Mouse (Mus musculus) urinary bladder, postnatal 4 days (tissue): ENCODE data around the gene BC048562.

Source experiments
- DNase-seq, 2 experiments: peaks; one replicate each; pipeline ENCODE4 v3.0.0; 2021 to 2022; ENCODE audit warnings: low spot score in 2 of 2

The BC048562 gene

GRCm38 (mm10) chr9:108436182-108436581, at the start of gene BC048562:
BC048562 (plus strand) TSS chr9:108436482.
- DNase-seq: no peak

GRCm38 (mm10) chr9:108386816-108387215, 49.5 kb upstream of the BC048562 start:
- DNase-seq: no peak

- DNase-seq: no peak
Measured at GRCm38 (mm10) chr9:108388601-108389000, 47.7 kb upstream of the BC048562 start.

DNA sequence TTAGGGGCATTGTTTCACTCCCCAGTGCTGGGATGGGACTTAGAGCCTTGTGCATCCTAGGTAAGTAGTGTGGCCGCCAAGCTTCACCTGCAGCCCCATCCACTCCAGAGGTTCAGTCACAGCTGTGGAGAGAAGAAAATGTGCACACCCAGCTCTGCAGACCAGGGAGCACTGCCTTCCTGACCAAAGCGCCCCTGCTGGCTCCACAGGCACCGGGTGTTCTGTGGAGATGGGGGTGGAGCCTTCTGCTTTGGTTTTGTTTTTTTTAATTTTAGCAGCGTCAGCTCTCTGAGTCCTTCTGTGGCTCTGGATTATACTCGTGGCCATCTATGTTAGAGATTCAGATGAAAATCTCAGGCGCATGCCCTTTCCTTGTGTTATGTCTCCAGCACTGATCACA, 47.1 kb upstream of the BC048562 start:
- DNase-seq: no peak

DNA sequence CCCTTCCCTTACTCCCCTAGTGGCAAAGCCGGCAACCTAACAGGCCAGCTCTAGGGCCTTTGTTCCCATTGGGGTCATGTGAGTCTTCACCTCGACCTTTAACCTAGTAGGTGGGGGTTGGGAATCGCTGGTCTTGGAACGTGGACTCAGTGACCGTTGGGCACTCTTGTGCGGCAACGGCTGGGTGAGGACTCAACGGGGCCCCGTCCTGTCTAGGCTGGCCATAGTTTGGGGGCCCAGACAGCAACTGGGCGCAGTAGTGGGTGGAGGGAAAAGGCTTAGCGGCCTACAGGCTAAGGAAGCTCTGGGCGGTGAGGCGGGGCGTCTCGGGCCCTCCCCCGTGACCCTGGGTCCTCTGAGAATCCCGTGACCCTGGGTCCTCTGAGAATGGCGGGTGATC, 43.6 kb upstream of the BC048562 start, which contains the start of gene 1700102P08Rik:
TSS of gene 1700102P08Rik (plus strand) at position 130 of the 400 bp plus-strand sequence.
- no peak for DNase-seq

- DNase-seq: no peak
Measured at GRCm38 (mm10) chr9:108394191-108394590, 42.1 kb upstream of the BC048562 start.

DNA sequence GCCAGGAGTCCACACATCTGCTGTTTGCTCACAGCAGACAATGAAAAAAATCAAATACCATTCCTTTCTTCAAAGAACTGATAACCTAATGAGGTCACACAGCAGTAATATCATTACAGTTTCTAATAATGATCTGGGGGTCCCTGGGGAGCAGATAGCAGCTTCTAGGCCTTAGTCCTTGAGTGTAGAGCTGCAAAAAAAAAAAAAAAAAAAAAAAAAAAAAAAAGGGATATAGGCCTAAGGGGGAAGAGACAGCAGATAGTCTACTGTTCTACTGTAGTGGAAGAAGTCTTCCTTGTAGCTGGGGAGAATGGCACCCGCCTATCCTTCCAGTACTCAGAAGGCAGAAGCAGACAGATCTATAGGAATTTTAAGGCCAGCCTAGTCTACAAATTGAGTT, 40.9 kb upstream of the BC048562 start:
- DNase-seq: no peak

- no peak for DNase-seq
Measured at GRCm38 (mm10) chr9:108398324-108398723, 38.0 kb upstream of the BC048562 start.

- DNase-seq: no peak
Measured at GRCm38 (mm10) chr9:108401186-108401960, 34.9 kb upstream of the BC048562 start.

- DNase-seq: no peak
Measured at GRCm38 (mm10) chr9:108403081-108403480, 33.2 kb upstream of the BC048562 start.

DNA sequence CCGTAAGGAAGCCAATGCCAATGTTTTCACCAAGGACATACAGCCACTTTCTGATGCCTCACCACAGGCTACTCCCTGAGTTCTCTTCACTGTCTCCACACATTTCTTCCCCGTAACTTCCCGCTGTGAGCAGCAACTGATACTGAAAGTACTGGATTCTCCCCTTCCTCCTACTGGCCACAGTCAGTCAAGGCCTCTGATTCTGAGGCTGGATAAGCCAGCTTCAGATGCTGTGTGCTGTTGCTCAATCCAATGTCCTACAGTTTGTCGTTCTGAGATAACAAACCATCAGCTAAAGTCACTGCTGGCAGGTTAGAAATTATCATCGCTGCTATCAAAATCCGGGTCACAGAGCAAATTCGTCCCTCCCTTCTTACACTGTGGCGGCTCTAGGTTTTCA, 31.8 kb upstream of the BC048562 start:
- no peak for DNase-seq

GRCm38 (mm10) chr9:108409535-108409934, 26.7 kb upstream of the BC048562 start:
- DNase-seq: no peak

DNA sequence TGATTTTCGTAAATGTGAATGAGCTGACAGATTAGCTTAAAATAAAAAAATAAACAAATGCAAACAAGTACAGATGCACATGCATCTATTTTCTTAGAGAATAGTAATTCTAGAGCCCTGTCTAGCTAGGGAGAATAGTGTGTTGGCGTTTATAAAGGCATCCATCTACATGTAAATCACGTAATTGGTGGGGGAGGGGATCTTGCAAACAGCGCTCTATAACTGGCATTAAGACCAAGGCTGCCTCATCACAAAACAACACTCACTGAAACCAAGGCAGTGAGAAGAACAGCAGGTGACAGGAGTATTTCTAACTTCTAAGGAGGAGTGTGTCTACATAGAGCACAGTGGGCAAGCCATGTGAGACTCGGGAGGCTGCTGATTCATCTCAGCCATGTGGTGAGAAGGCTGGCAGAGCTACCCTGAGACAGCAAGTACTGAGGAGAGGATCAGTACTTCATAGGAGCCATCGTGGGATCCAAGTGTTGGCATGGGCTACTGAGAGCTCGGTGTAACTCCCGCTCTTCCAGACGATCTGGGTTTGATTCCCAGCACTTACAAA, 24.8 kb upstream of the BC048562 start:
- DNase-seq: no peak

- DNase-seq: no peak
Measured at GRCm38 (mm10) chr9:108412221-108412620, 24.1 kb upstream of the BC048562 start.

DNA sequence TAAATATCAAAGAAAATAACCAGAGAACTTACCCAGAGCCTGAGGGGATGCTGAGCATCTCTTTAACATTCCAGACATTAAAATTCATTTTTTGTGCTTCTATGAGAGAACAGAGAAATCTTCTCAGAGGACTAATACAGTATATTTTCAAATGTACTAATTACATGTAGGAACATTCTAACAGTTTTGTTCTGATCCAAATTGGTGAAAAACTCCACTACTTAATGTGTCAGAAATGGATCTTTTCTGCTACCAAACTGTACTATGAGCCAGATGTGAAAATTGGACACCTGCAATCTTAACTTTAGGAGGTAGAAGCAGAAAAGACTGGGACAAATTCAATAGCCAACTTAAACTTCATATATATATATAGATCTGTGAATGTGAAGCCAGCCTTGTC, 7.9 kb upstream of the BC048562 start, which contains the start of gene Ccdc36:
TSS of gene Ccdc36 (minus strand) at position 101 of the 400 bp plus-strand sequence.
- DNase-seq: no peak

DNA sequence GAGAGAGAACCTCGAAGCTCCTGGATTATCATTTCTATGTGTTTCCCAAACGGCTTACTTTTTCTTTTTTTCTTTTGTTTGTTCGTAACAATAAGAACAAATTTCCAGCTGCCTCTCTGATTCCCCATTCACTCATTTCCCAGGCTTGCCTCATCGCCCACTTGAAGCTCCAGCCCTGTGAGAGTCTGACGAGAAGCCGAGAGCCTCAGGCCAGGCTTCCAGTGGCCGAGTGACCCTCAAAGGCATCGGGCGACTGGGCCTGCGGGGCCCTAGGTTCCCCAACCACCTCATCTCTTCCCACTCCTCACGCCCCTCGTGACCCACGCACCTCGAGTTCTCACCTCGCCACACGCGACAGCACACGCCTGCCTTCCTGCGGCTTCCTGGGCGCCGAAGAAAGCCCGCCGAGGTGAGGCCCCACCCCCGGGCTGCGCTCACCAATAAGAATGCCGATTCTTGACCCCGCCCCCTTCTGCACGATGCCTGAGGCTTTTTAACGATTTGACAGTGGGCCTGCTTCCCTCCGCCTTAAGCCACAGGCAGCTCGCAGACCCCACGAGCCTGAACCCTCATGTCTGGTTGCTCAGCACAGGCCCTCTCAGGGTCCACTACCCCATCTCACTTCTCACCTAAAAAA, 4.7 kb upstream of the BC048562 start:
- no peak for DNase-seq

DNA sequence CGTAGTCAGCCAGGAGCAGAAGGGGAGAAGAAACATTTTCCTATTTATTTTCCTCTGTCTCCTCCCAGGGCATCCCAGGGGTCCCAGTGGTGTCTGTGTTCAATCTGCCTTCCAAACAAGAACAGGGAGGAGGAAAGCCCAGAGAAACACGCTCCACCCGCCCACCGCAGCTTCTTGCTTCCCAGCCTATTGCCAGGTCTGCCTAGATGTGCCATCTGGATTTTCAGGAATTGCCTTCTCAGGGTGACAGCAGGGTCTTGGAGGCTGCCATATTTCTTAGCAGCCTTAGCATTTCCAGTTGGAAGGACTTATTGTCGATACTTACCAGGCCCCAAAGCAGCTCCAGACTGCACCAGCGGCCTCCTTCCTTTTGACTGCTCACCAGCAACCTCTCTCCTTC, 2.9 kb downstream of the BC048562 start:
- DNase-seq: no peak

DNA sequence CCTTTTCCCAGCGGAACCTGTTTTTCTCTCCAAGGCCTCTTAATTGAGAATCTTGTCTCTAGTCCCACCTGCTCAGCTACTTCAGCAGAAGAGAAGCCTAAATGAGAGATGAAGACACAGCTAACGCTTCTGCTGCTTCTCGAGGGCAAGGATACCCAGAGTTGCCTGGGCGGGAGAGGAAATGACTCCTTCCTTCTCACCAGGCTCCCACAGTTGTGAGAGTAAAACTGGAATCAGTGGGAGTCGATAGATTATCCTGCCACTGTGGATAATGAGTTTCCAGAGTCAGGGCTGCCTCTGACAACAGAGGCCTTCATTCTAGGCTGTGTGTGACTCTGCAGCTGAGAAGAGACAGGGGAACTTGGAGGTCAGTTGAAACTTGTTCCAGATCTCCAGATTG, 4.2 kb downstream of the BC048562 start:
- no peak for DNase-seq

DNA sequence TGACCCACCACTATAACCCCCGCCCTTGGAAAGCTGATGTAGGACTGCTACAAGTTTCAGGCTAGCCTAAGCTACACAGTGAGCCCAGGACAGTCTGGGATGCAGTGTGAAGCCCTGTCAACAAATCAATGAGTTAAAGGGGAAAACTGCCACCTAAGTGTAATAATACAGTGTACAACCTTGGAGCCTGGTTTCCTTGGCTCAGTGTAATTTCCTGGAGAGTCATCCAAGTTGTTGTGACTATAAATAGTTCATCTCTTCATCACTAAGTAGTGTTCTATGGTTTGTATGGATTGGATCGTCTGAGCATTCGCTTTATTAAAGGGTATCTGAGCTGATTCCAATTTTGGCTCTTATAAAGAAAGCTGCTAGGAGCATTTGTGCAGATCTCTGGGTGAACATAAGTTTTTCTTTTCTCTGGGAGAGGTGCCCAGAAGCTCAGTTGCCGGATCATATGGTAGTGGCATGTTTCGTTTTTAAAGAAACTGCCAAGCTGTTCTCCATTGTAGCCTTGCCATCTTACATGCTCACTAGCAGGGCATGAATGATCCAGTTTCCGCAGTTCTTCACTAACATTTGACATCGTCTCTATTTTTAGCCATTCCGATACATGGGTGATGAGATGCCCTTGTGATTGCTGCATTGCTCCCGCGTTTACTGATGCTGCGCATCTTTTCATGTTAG, 5.1 kb downstream of the BC048562 start:
- DNase-seq: no peak

- DNase-seq: no peak
Measured at GRCm38 (mm10) chr9:108445125-108445524, 8.8 kb downstream of the BC048562 start.

- DNase-seq: no peak
Measured at GRCm38 (mm10) chr9:108449860-108450259, 13.6 kb downstream of the BC048562 start.
